Mouse (Mus musculus): Measurements from ENCODE around the gene Wdr45b. TPM values are rescaled to one million over a fixed set of nuclear protein-coding genes. Genes with fewer than 3 reads are reported as not detected.

Wdr45b gene
- 93.7 and 100 TPM in 2 replicates for polyA plus RNA-seq (2014; fragmentation: Nextera tagmentation; extraction: Ambion mirVana)

- Histone ChIP-seq H3K4me1 (ENCODE audit: control insufficient read depth, insufficient read depth, low read length) (peaks cover 14% of the 10 kb centered on the region), H3K4me2 (ENCODE audit: low read depth, low read length) (peak within 1 kb of the TSS; percentile 74), H3K9me3 (ENCODE audit: control insufficient read depth, low read length) (no peaks in the 10 kb centered on the region), H3K9ac (replicated peaks; ENCODE audit: low read depth, low read length) (peak within 1 kb of the TSS; percentile 96), H3K27ac (ENCODE audit: low read depth, low read length) (peak within 1 kb of the TSS; percentile 86), H3K27me3 (ENCODE audit: control insufficient read depth, insufficient read depth, low read length) (no peaks in the 10 kb centered on the region), H3K36me3 (ENCODE audit: control insufficient read depth, insufficient read depth, low read length) (no peaks in the 10 kb centered on the region), H3K4me3 (ENCODE audit: low read depth, low read length) (peak within 1 kb of the TSS; percentile 89)
- ATAC-seq (ENCODE audit: low read depth), result peak; percentile 95
- under 1% methylated on average over 68 of the region's 69 CpGs for WGBS
Measured at GRCm38 (mm10) chr11:121354091-121354707, at the start of gene Wdr45b. Gene Wdr45b, minus strand, starts transcription at chr11:121354445.

- Histone ChIP-seq H3K36me3 (ENCODE audit: control insufficient read depth, insufficient read depth, low read length) (no peaks in the 10 kb centered on the region), H3K4me1 (ENCODE audit: control insufficient read depth, insufficient read depth, low read length) (0 out of 2 replicates have a peak, but pooled peaks cover 3% of the 10 kb centered on the region), H3K4me3 (ENCODE audit: low read depth, low read length) (no peak overlapping the region), H3K9me3 (ENCODE audit: control insufficient read depth, low read length) (no peaks in the 10 kb centered on the region), H3K4me2 (ENCODE audit: low read depth, low read length) (no peak overlapping the region), H3K27ac (ENCODE audit: low read depth, low read length) (no peak overlapping the region), H3K27me3 (ENCODE audit: control insufficient read depth, insufficient read depth, low read length) (no peaks in the 10 kb centered on the region), H3K9ac (replicated peaks; ENCODE audit: low read depth, low read length) (no peak overlapping the region)
- 94% methylated on average over 3 of the region's 3 CpGs for WGBS
- ATAC-seq (ENCODE audit: low read depth), result no peak
Measured at GRCm38 (mm10) chr11:121392405-121392804, 38.2 kb upstream of the Wdr45b start.

GRCm38 (mm10) chr11:121390793-121391192 is 36.5 kb upstream of the Wdr45b start:
- Histone ChIP-seq H3K9ac (replicated peaks; ENCODE audit: low read depth, low read length) (no peak overlapping the region), H3K4me2 (ENCODE audit: low read depth, low read length) (no peak overlapping the region), H3K36me3 (ENCODE audit: control insufficient read depth, insufficient read depth, low read length) (no peaks in the 10 kb centered on the region), H3K4me1 (ENCODE audit: control insufficient read depth, insufficient read depth, low read length) (0 out of 2 replicates have a peak, but pooled peaks cover 6% of the 10 kb centered on the region), H3K27ac (ENCODE audit: low read depth, low read length) (no peak overlapping the region), H3K9me3 (ENCODE audit: control insufficient read depth, low read length) (no peaks in the 10 kb centered on the region), H3K4me3 (ENCODE audit: low read depth, low read length) (no peak overlapping the region), H3K27me3 (ENCODE audit: control insufficient read depth, insufficient read depth, low read length) (no peaks in the 10 kb centered on the region)
- WGBS, result 79% methylated on average over 3 of the region's 3 CpGs
- ATAC-seq (ENCODE audit: low read depth), result no peak

GRCm38 (mm10) chr11:121388554-121388945 is 34.3 kb upstream of the Wdr45b start:
- no peaks in the 10 kb centered on the region for H3K36me3 ChIP-seq (ENCODE audit: control insufficient read depth, insufficient read depth, low read length)
- no peak overlapping the region for H3K27ac ChIP-seq (ENCODE audit: low read depth, low read length)
- H3K9ac ChIP-seq (replicated peaks; ENCODE audit: low read depth, low read length), result no peak overlapping the region
- WGBS, result 5% methylated on average over 6 of the region's 6 CpGs
- H3K4me2 ChIP-seq (ENCODE audit: low read depth, low read length), result peak overlapping the region; percentile 73
- H3K27me3 ChIP-seq (ENCODE audit: control insufficient read depth, insufficient read depth, low read length), result no peaks in the 10 kb centered on the region
- H3K4me3 ChIP-seq (ENCODE audit: low read depth, low read length), result peak overlapping the region; percentile 57; the same call in 1 of the 2 replicates
- H3K9me3 ChIP-seq (ENCODE audit: control insufficient read depth, low read length), result no peaks in the 10 kb centered on the region
- ATAC-seq (ENCODE audit: low read depth), result no peak
- H3K4me1 ChIP-seq (ENCODE audit: control insufficient read depth, insufficient read depth, low read length), result 0 out of 2 replicates have a peak, but pooled peaks cover 6% of the 10 kb centered on the region

GRCm38 (mm10) chr11:121387750-121388553 is 33.7 kb upstream of the Wdr45b start, which contains the start of gene Rab40b:
Gene Rab40b, minus strand, starts transcription at chr11:121388251.
- WGBS, result 1% methylated on average over 61 of the region's 61 CpGs
- H3K4me1 ChIP-seq (ENCODE audit: control insufficient read depth, insufficient read depth, low read length), result 0 out of 2 replicates have a peak, but pooled peaks cover 6% of the 10 kb centered on the region
- peak within 1 kb of the TSS; percentile 57 for H3K4me3 ChIP-seq (ENCODE audit: low read depth, low read length)
- no peaks in the 10 kb centered on the region for H3K27me3 ChIP-seq (ENCODE audit: control insufficient read depth, insufficient read depth, low read length)
- no peak within 1 kb of the TSS; the same call in 1 of the 2 replicates for H3K27ac ChIP-seq (ENCODE audit: low read depth, low read length)
- peak within 1 kb of the TSS; percentile 73 for H3K4me2 ChIP-seq (ENCODE audit: low read depth, low read length)
- ATAC-seq (ENCODE audit: low read depth), result peak; percentile 98
- no peaks in the 10 kb centered on the region for H3K9me3 ChIP-seq (ENCODE audit: control insufficient read depth, low read length)
- H3K9ac ChIP-seq (replicated peaks; ENCODE audit: low read depth, low read length), result peak within 1 kb of the TSS; percentile 62
- H3K36me3 ChIP-seq (ENCODE audit: control insufficient read depth, insufficient read depth, low read length), result no peaks in the 10 kb centered on the region

- WGBS, result 15% methylated on average over 6 of the region's 6 CpGs
- H3K9me3 ChIP-seq (ENCODE audit: control insufficient read depth, low read length), result no peaks in the 10 kb centered on the region
- H3K4me3 ChIP-seq (ENCODE audit: low read depth, low read length), result no peak overlapping the region
- H3K27me3 ChIP-seq (ENCODE audit: control insufficient read depth, insufficient read depth, low read length), result no peaks in the 10 kb centered on the region
- no peak overlapping the region for H3K27ac ChIP-seq (ENCODE audit: low read depth, low read length)
- no peaks in the 10 kb centered on the region for H3K36me3 ChIP-seq (ENCODE audit: control insufficient read depth, insufficient read depth, low read length)
- no peak for ATAC-seq (ENCODE audit: low read depth)
- H3K4me1 ChIP-seq (ENCODE audit: control insufficient read depth, insufficient read depth, low read length), result no peaks in the 10 kb centered on the region
- H3K9ac ChIP-seq (replicated peaks; ENCODE audit: low read depth, low read length), result no peak overlapping the region
- no peak overlapping the region for H3K4me2 ChIP-seq (ENCODE audit: low read depth, low read length)
Measured at GRCm38 (mm10) chr11:121380294-121380693, 26.0 kb upstream of the Wdr45b start.

- no peak overlapping the region for H3K4me3 ChIP-seq (ENCODE audit: low read depth, low read length)
- no peak overlapping the region for H3K27ac ChIP-seq (ENCODE audit: low read depth, low read length)
- no peaks in the 10 kb centered on the region for H3K4me1 ChIP-seq (ENCODE audit: control insufficient read depth, insufficient read depth, low read length)
- ATAC-seq (ENCODE audit: low read depth), result no peak
- H3K36me3 ChIP-seq (ENCODE audit: control insufficient read depth, insufficient read depth, low read length), result no peaks in the 10 kb centered on the region
- no peak overlapping the region for H3K4me2 ChIP-seq (ENCODE audit: low read depth, low read length)
- H3K27me3 ChIP-seq (ENCODE audit: control insufficient read depth, insufficient read depth, low read length), result no peaks in the 10 kb centered on the region
- no peaks in the 10 kb centered on the region for H3K9me3 ChIP-seq (ENCODE audit: control insufficient read depth, low read length)
- no peak overlapping the region for H3K9ac ChIP-seq (replicated peaks; ENCODE audit: low read depth, low read length)
Measured at GRCm38 (mm10) chr11:121378644-121379043, 24.4 kb upstream of the Wdr45b start.

GRCm38 (mm10) chr11:121373305-121373704 is 19.1 kb upstream of the Wdr45b start:
- no peak for ATAC-seq (ENCODE audit: low read depth)
- 73% methylated on average over 6 of the region's 6 CpGs for WGBS

More at GRCm38 (mm10) chr11:121373305-121373704, 19.1 kb upstream of the Wdr45b start:
- no peak overlapping the region for H3K4me2 ChIP-seq (ENCODE audit: low read depth, low read length)
- no peaks in the 10 kb centered on the region for H3K4me1 ChIP-seq (ENCODE audit: control insufficient read depth, insufficient read depth, low read length)
- no peak overlapping the region for H3K9ac ChIP-seq (replicated peaks; ENCODE audit: low read depth, low read length)
- no peaks in the 10 kb centered on the region for H3K27me3 ChIP-seq (ENCODE audit: control insufficient read depth, insufficient read depth, low read length)
- no peaks in the 10 kb centered on the region for H3K36me3 ChIP-seq (ENCODE audit: control insufficient read depth, insufficient read depth, low read length)
- no peak overlapping the region for H3K27ac ChIP-seq (ENCODE audit: low read depth, low read length)
- no peak overlapping the region for H3K4me3 ChIP-seq (ENCODE audit: low read depth, low read length)
- H3K9me3 ChIP-seq (ENCODE audit: control insufficient read depth, low read length), result no peaks in the 10 kb centered on the region

All from neural tube, embryonic 14.5 days (tissue).